Mouse (Mus musculus) brain, embryonic 14.5 days (tissue): ENCODE results near the gene Rasgef1a. TPM values are rescaled to one million over a fixed set of nuclear protein-coding genes. Genes with fewer than 3 reads are reported as not detected.

Source experiments
- DNase-seq: peaks from one replicate; pipeline ENCODE4 v3.0.0-alpha.2; 2011; ENCODE audit warnings: low read depth
- CTCF ChIP-seq: fragments of 200-500 bp; IDR thresholded peaks from 2 replicates; pipeline ENCODE4 v1.5.1; 2012; ENCODE audit warnings: inconsistent platforms, mild to moderate bottlenecking, moderate library complexity, borderline replicate concordance; ENCODE audit not compliant: insufficient read depth, insufficient read length; ENCODE audit errors: extremely low read depth
- POLR2A ChIP-seq: fragments of 200-500 bp; IDR thresholded peaks from 2 replicates; pipeline ENCODE4 v1.6.1; 2012; ENCODE audit warnings: mild to moderate bottlenecking, inconsistent platforms, borderline replicate concordance; ENCODE audit not compliant: poor library complexity, insufficient read depth, insufficient read length, severe bottlenecking; ENCODE audit errors: extremely low read depth
- polyA plus RNA-seq: library from polyadenylated mRNA; depleted of rRNA; stranded (reverse); fragments of >200 nt; gene quantifications from 2 replicates; pipeline ENCODE4 v1.2.3, GENCODE M21; 2012; rRNA removed

Rasgef1a gene
- polyA plus RNA-seq, 1 experiment, result 5.5 TPM

DNA sequence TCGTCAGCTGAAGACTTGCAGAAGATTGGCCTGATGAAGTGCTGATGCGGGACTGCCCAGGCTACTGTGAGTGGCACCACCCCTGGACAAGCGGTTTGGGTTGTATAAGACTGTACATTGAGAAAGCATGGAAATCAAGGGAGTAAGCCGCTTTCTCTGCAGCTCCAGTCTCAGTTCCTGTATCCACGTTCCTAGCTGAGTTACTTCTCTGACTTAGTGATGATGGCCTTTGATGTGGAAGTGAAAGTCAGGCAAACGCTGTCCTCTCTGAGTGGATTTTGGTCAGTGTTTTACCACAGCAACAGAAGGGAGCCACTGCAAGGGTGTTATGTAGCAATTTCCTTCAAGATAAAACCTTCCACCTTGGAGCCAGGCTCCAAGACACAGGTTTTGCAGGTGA lies 129.7 kb downstream of the Rasgef1a start:
- TF ChIP-seq CTCF (no peak), POLR2A (no peak)
- DNase-seq, result no peak

Other genes with a start within 250 kb of the Rasgef1a start
- 84.4 and 94.6 TPM in 2 replicates for gene Zfp637, start 170.3 kb upstream of the Rasgef1a start, polyA plus RNA-seq
- gene Zfp239, start 149.3 kb upstream of the Rasgef1a start, polyA plus RNA-seq, result 9.0 and 10.6 TPM in 2 replicates
- 240 and 265 TPM in 2 replicates for gene Hnrnpf, start 111.1 kb upstream of the Rasgef1a start, polyA plus RNA-seq
- gene Fxyd4, start 73.7 kb upstream of the Rasgef1a start, polyA plus RNA-seq, result not detected in 2 replicates
- gene Csgalnact2, start 127.7 kb downstream of the Rasgef1a start, polyA plus RNA-seq, result 5.9 and 6.7 TPM in 2 replicates
- 4.3 and 11.9 TPM in 2 replicates for gene Ret, start 186.3 kb downstream of the Rasgef1a start, polyA plus RNA-seq